Mouse (Mus musculus): ENCODE results near the gene Erp44. TPM values are rescaled to one million over a fixed set of nuclear protein-coding genes. Genes with fewer than 3 reads are reported as not detected.
A peak's percentile ranks its signal among the peaks of the same experiment; 100 is the strongest.

Gene Erp44
- 78.8 and 78.9 TPM in 2 replicates for polyA plus RNA-seq (2014; fragmentation: Nextera tagmentation; extraction: Ambion mirVana)

GRCm38 (mm10) chr4:48279498-48280134, at the start of gene Erp44, which contains the start of gene Invs:
TSS of gene Erp44 (minus strand) at chr4:48279558.
TSS of gene Invs (plus strand) at chr4:48279760.
- Histone ChIP-seq H3K4me1 (replicated peaks; ENCODE audit: control insufficient read depth, insufficient read depth, low read length) (no peaks in the 10 kb centered on the region), H3K27ac (ENCODE audit: low read depth, low read length) (peak within 1 kb of the TSS; percentile 76), H3K27me3 (ENCODE audit: control insufficient read depth, insufficient read depth, low read length) (no peaks in the 10 kb centered on the region), H3K9ac (ENCODE audit: low read depth, low read length) (peak within 1 kb of the TSS; percentile 88), H3K4me2 (replicated peaks; ENCODE audit: low read depth, low read length) (peak within 1 kb of the TSS; percentile 74), H3K4me3 (ENCODE audit: low read depth, low read length) (peak within 1 kb of the TSS; percentile 95), H3K9me3 (ENCODE audit: control insufficient read depth, low read length) (no peaks in the 10 kb centered on the region), H3K36me3 (ENCODE audit: control insufficient read depth, insufficient read depth, low read length) (no peaks in the 10 kb centered on the region)
- WGBS, result 0% methylated on average over 41 of the region's 41 CpGs
- ATAC-seq (ENCODE audit: low FRiP score) (peak; percentile 100), DNase-seq (ENCODE audit: low spot score) (peak; percentile 96)

GRCm38 (mm10) chr4:48328042-48328441, 48.7 kb upstream of the Erp44 start:
- ATAC-seq (ENCODE audit: low FRiP score) (no peak), DNase-seq (ENCODE audit: low spot score) (no peak)
- Histone ChIP-seq H3K9ac (ENCODE audit: low read depth, low read length) (no peak overlapping the region), H3K36me3 (ENCODE audit: control insufficient read depth, insufficient read depth, low read length) (no peaks in the 10 kb centered on the region), H3K4me1 (replicated peaks; ENCODE audit: control insufficient read depth, insufficient read depth, low read length) (no peaks in the 10 kb centered on the region), H3K9me3 (ENCODE audit: control insufficient read depth, low read length) (no peaks in the 10 kb centered on the region), H3K4me2 (replicated peaks; ENCODE audit: low read depth, low read length) (no peak overlapping the region), H3K4me3 (ENCODE audit: low read depth, low read length) (no peak overlapping the region), H3K27ac (ENCODE audit: low read depth, low read length) (no peak overlapping the region), H3K27me3 (ENCODE audit: control insufficient read depth, insufficient read depth, low read length) (no peaks in the 10 kb centered on the region)
- 64% methylated on average over 2 of the region's 2 CpGs for WGBS

- DNase-seq (ENCODE audit: low spot score) (no peak), ATAC-seq (ENCODE audit: low FRiP score) (no peak)
- Histone ChIP-seq H3K9ac (ENCODE audit: low read depth, low read length) (no peak overlapping the region), H3K4me2 (replicated peaks; ENCODE audit: low read depth, low read length) (no peak overlapping the region), H3K4me1 (replicated peaks; ENCODE audit: control insufficient read depth, insufficient read depth, low read length) (no peaks in the 10 kb centered on the region), H3K9me3 (ENCODE audit: control insufficient read depth, low read length) (no peaks in the 10 kb centered on the region), H3K27me3 (ENCODE audit: control insufficient read depth, insufficient read depth, low read length) (no peaks in the 10 kb centered on the region), H3K27ac (ENCODE audit: low read depth, low read length) (no peak overlapping the region), H3K36me3 (ENCODE audit: control insufficient read depth, insufficient read depth, low read length) (no peaks in the 10 kb centered on the region), H3K4me3 (ENCODE audit: low read depth, low read length) (no peak overlapping the region)
Observed at GRCm38 (mm10) chr4:48327192-48327591, 47.8 kb upstream of the Erp44 start.

GRCm38 (mm10) chr4:48322095-48322494, 42.7 kb upstream of the Erp44 start:
- Histone ChIP-seq H3K27ac (ENCODE audit: low read depth, low read length) (no peak overlapping the region), H3K4me1 (replicated peaks; ENCODE audit: control insufficient read depth, insufficient read depth, low read length) (no peaks in the 10 kb centered on the region), H3K27me3 (ENCODE audit: control insufficient read depth, insufficient read depth, low read length) (no peaks in the 10 kb centered on the region), H3K4me2 (replicated peaks; ENCODE audit: low read depth, low read length) (no peak overlapping the region), H3K9ac (ENCODE audit: low read depth, low read length) (no peak overlapping the region), H3K9me3 (ENCODE audit: control insufficient read depth, low read length) (no peaks in the 10 kb centered on the region), H3K36me3 (ENCODE audit: control insufficient read depth, insufficient read depth, low read length) (no peaks in the 10 kb centered on the region), H3K4me3 (ENCODE audit: low read depth, low read length) (no peak overlapping the region)
- DNase-seq (ENCODE audit: low spot score) (no peak), ATAC-seq (ENCODE audit: low FRiP score) (no peak)
- 65% methylated on average over 1 of the region's 1 CpGs for WGBS

- WGBS, result 85% methylated on average over 1 of the region's 1 CpGs
- DNase-seq (ENCODE audit: low spot score) (no peak), ATAC-seq (ENCODE audit: low FRiP score) (no peak)
- Histone ChIP-seq H3K9ac (ENCODE audit: low read depth, low read length) (no peak overlapping the region), H3K27me3 (ENCODE audit: control insufficient read depth, insufficient read depth, low read length) (no peaks in the 10 kb centered on the region), H3K27ac (ENCODE audit: low read depth, low read length) (no peak overlapping the region), H3K4me3 (ENCODE audit: low read depth, low read length) (no peak overlapping the region), H3K4me2 (replicated peaks; ENCODE audit: low read depth, low read length) (no peak overlapping the region), H3K4me1 (replicated peaks; ENCODE audit: control insufficient read depth, insufficient read depth, low read length) (no peaks in the 10 kb centered on the region), H3K9me3 (ENCODE audit: control insufficient read depth, low read length) (no peaks in the 10 kb centered on the region), H3K36me3 (ENCODE audit: control insufficient read depth, insufficient read depth, low read length) (no peaks in the 10 kb centered on the region)
Observed at GRCm38 (mm10) chr4:48321276-48321675, 41.9 kb upstream of the Erp44 start.

GRCm38 (mm10) chr4:48316036-48316435, 36.7 kb upstream of the Erp44 start:
- Histone ChIP-seq H3K4me1 (replicated peaks; ENCODE audit: control insufficient read depth, insufficient read depth, low read length) (no peaks in the 10 kb centered on the region), H3K4me2 (replicated peaks; ENCODE audit: low read depth, low read length) (no peak overlapping the region), H3K9me3 (ENCODE audit: control insufficient read depth, low read length) (no peaks in the 10 kb centered on the region), H3K27ac (ENCODE audit: low read depth, low read length) (no peak overlapping the region), H3K9ac (ENCODE audit: low read depth, low read length) (no peak overlapping the region), H3K4me3 (ENCODE audit: low read depth, low read length) (no peak overlapping the region), H3K36me3 (ENCODE audit: control insufficient read depth, insufficient read depth, low read length) (no peaks in the 10 kb centered on the region), H3K27me3 (ENCODE audit: control insufficient read depth, insufficient read depth, low read length) (no peaks in the 10 kb centered on the region)
- WGBS, result 90% methylated on average over 3 of the region's 3 CpGs
- no peak for DNase-seq (ENCODE audit: low spot score)
- ATAC-seq (ENCODE audit: low FRiP score), result no peak

GRCm38 (mm10) chr4:48314814-48315213, 35.5 kb upstream of the Erp44 start:
- H3K4me3 ChIP-seq (ENCODE audit: low read depth, low read length), result no peak overlapping the region
- no peaks in the 10 kb centered on the region for H3K27me3 ChIP-seq (ENCODE audit: control insufficient read depth, insufficient read depth, low read length)
- 84% methylated on average over 3 of the region's 3 CpGs for WGBS
- ATAC-seq (ENCODE audit: low FRiP score) (no peak), DNase-seq (ENCODE audit: low spot score) (no peak)
- H3K4me1 ChIP-seq (replicated peaks; ENCODE audit: control insufficient read depth, insufficient read depth, low read length), result no peaks in the 10 kb centered on the region
- no peak overlapping the region for H3K4me2 ChIP-seq (replicated peaks; ENCODE audit: low read depth, low read length)
- H3K9ac ChIP-seq (ENCODE audit: low read depth, low read length), result no peak overlapping the region
- H3K27ac ChIP-seq (ENCODE audit: low read depth, low read length), result no peak overlapping the region
- H3K9me3 ChIP-seq (ENCODE audit: control insufficient read depth, low read length), result no peaks in the 10 kb centered on the region
- H3K36me3 ChIP-seq (ENCODE audit: control insufficient read depth, insufficient read depth, low read length), result no peaks in the 10 kb centered on the region

- Histone ChIP-seq H3K27ac (ENCODE audit: low read depth, low read length) (peak overlapping the region; percentile 17; the same call in 1 of the 2 replicates), H3K4me1 (replicated peaks; ENCODE audit: control insufficient read depth, insufficient read depth, low read length) (no peaks in the 10 kb centered on the region), H3K9ac (ENCODE audit: low read depth, low read length) (no peak overlapping the region), H3K27me3 (ENCODE audit: control insufficient read depth, insufficient read depth, low read length) (no peaks in the 10 kb centered on the region), H3K36me3 (ENCODE audit: control insufficient read depth, insufficient read depth, low read length) (no peaks in the 10 kb centered on the region), H3K9me3 (ENCODE audit: control insufficient read depth, low read length) (no peaks in the 10 kb centered on the region), H3K4me2 (replicated peaks; ENCODE audit: low read depth, low read length) (no peak overlapping the region), H3K4me3 (ENCODE audit: low read depth, low read length) (no peak overlapping the region)
- peak; percentile 72 for DNase-seq (ENCODE audit: low spot score)
- peak; percentile 89 for ATAC-seq (ENCODE audit: low FRiP score)
- 30% methylated on average over 5 of the region's 5 CpGs for WGBS
Observed at GRCm38 (mm10) chr4:48287086-48287757, 7.9 kb upstream of the Erp44 start.

- no peaks in the 10 kb centered on the region for H3K27me3 ChIP-seq (ENCODE audit: control insufficient read depth, insufficient read depth, low read length)
- ATAC-seq (ENCODE audit: low FRiP score) (no peak), DNase-seq (ENCODE audit: low spot score) (no peak)
- H3K4me1 ChIP-seq (replicated peaks; ENCODE audit: control insufficient read depth, insufficient read depth, low read length), result no peaks in the 10 kb centered on the region
- WGBS, result 93% methylated on average over 1 of the region's 1 CpGs
- H3K9me3 ChIP-seq (ENCODE audit: control insufficient read depth, low read length), result no peaks in the 10 kb centered on the region
- no peak overlapping the region for H3K4me2 ChIP-seq (replicated peaks; ENCODE audit: low read depth, low read length)
- H3K4me3 ChIP-seq (ENCODE audit: low read depth, low read length), result no peak overlapping the region
- no peaks in the 10 kb centered on the region for H3K36me3 ChIP-seq (ENCODE audit: control insufficient read depth, insufficient read depth, low read length)
- no peak overlapping the region for H3K27ac ChIP-seq (ENCODE audit: low read depth, low read length)
- H3K9ac ChIP-seq (ENCODE audit: low read depth, low read length), result no peak overlapping the region
Observed at GRCm38 (mm10) chr4:48281121-48281520, 1.8 kb upstream of the Erp44 start.
